Mouse (Mus musculus) embryonic facial prominence, embryonic 14.5 days (tissue): Measurements from ENCODE around the gene Fbln2. TPM values are rescaled to one million over a fixed set of nuclear protein-coding genes. Genes with fewer than 3 reads are reported as not detected.

Experiments used
- ATAC-seq: fragments of 200-750 bp; cut with Nextera tagmentation; 2 replicates; pipeline ENCODE4 v1.8.0; 2017; ENCODE audit warnings: low read depth, moderate number of reproducible peaks, moderate TSS enrichment
- DNase-seq: peaks from one replicate; pipeline ENCODE4 v3.0.0-alpha.2; 2015; ENCODE audit warnings: low spot score
- H3K27ac ChIP-seq: fragments of 300-500 bp; sonication (generic); replicated peaks from 2 replicates; pipeline ENCODE4 v1.5.1; 2014; ENCODE audit warnings: low read depth, mild to moderate bottlenecking, low read length, moderate library complexity
- H3K27me3 ChIP-seq: fragments of 300-500 bp; sonication (generic); replicated peaks from 2 replicates; pipeline ENCODE4 v1.6.1; 2014; ENCODE audit warnings: low read length; ENCODE audit not compliant: control insufficient read depth, insufficient read depth
- H3K36me3 ChIP-seq: fragments of 300-500 bp; sonication (generic); 2 replicates; pipeline ENCODE4 v1.6.1; 2014; ENCODE audit warnings: low read length, mixed read lengths; ENCODE audit not compliant: control insufficient read depth, insufficient read depth
- H3K4me1 ChIP-seq: fragments of 300-500 bp; sonication (generic); 2 replicates; pipeline ENCODE4 v1.6.1; 2014; ENCODE audit warnings: antibody characterized with exemption, low read length; ENCODE audit not compliant: control insufficient read depth, insufficient read depth
- H3K4me2 ChIP-seq: fragments of 300-500 bp; sonication (generic); 2 replicates; pipeline ENCODE4 v1.6.1; 2014; ENCODE audit warnings: low read depth, mild to moderate bottlenecking, low read length, moderate library complexity, mixed read lengths
- H3K4me3 ChIP-seq: fragments of 300-500 bp; sonication (generic); 2 replicates; pipeline ENCODE4 v1.5.1; 2014; ENCODE audit warnings: low read depth, mild to moderate bottlenecking, low read length
- H3K9ac ChIP-seq: fragments of 300-500 bp; sonication (generic); 2 replicates; pipeline ENCODE4 v1.6.1; 2014; ENCODE audit warnings: low read depth, mild to moderate bottlenecking, low read length, moderate library complexity, mixed read lengths
- H3K9me3 ChIP-seq: fragments of 300-500 bp; sonication (generic); 2 replicates; pipeline ENCODE4 v1.6.1; 2016; ENCODE audit warnings: low read length; ENCODE audit not compliant: control insufficient read depth
- WGBS: fragments of 180-500 bp; shearing (Covaris S2); extraction: QIAGEN DNeasy Blood & Tissue Kit; methylation state at CpG from one replicate; pipeline ENCODE4 v1.1.7; 2014; 5-methylcytosine and 5-hydroxymethylcytosine counted together
- polyA plus RNA-seq: library from polyadenylated mRNA; unstranded; fragments of >200 nt; fragmentation: Nextera tagmentation; extraction: Ambion mirVana; gene quantifications from 2 replicates; pipeline ENCODE4 v1.2.1, GENCODE M21; 2014

Gene Fbln2
- polyA plus RNA-seq, 1 experiment from 2014 or later, result 202 TPM

- Histone ChIP-seq H3K4me1 (peaks cover 33% of the 10 kb centered on the region), H3K9me3 (no peaks in the 10 kb centered on the region), H3K36me3 (no peaks in the 10 kb centered on the region), H3K4me2 (no peak overlapping the region), H3K27ac (peak overlapping the region; percentile 89), H3K9ac (no peak overlapping the region), H3K27me3 (no peaks in the 10 kb centered on the region), H3K4me3 (no peak overlapping the region)
- 20% methylated on average over 8 of the region's 8 CpGs for WGBS
- DNase-seq, result peak; percentile 94
- ATAC-seq, result peak; percentile 88
Observed at GRCm38 (mm10) chr6:91200429-91201188, 11.6 kb upstream of the Fbln2 start.

DNA sequence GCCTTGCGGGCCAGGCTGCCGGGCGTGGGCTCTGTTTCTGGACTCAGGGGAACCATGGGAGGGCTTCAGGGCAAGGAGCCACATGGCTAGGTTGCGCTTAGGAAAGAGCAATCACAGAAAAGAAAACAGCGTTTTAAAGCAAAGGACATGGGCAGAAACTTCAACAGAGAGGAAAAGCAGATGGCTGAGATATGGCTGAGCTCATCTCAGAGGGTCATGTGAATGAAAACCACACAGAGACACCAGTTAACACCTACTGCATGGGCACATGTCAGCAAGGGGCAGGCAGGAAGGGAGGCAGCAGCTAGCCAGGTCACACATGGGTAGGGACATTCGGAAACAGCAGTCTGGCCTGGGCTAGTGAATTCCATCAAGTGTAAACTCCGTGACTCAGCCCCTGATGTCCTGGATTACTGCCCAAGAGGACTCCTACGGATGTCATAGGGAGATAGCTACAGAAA lies 10.3 kb upstream of the Fbln2 start:
- no peaks in the 10 kb centered on the region for H3K36me3 ChIP-seq
- H3K27me3 ChIP-seq, result no peaks in the 10 kb centered on the region
- 61% methylated on average over 8 of the region's 8 CpGs for WGBS
- no peaks in the 10 kb centered on the region for H3K9me3 ChIP-seq
- ATAC-seq (no peak), DNase-seq (no peak)
- peaks cover 33% of the 10 kb centered on the region for H3K4me1 ChIP-seq
- no peak overlapping the region for H3K4me3 ChIP-seq
- no peak overlapping the region for H3K4me2 ChIP-seq
- H3K27ac ChIP-seq, result peak overlapping the region; percentile 89
- H3K9ac ChIP-seq, result no peak overlapping the region

DNA sequence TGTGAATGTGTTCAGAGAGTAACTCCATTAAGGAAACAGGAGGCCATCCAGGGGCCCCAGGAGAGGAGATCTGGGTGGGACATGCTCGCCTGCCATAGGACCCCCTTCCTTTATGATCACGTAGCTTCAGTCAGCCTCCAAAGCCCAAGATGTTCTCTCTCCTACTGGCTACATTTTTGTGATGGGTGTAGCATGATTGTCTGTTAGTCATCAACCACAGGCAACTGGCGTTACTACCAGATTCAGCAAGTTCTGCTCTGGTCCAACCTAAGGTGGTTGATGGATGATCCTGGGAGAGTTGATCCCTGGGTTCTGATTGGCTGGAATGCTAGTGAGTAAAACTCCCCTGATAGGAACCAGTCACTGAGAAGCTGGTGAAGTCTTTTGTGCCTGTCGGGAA lies 9.7 kb upstream of the Fbln2 start:
- 69% methylated on average over 4 of the region's 4 CpGs for WGBS
- 0 out of 2 replicates have a peak overlapping the region, but pooled peaks have one; percentile 89 for H3K27ac ChIP-seq
- no peak overlapping the region for H3K4me2 ChIP-seq
- ATAC-seq (no peak), DNase-seq (no peak)
- peaks cover 33% of the 10 kb centered on the region for H3K4me1 ChIP-seq
- no peaks in the 10 kb centered on the region for H3K36me3 ChIP-seq
- H3K9me3 ChIP-seq, result no peaks in the 10 kb centered on the region
- no peak overlapping the region for H3K9ac ChIP-seq
- H3K4me3 ChIP-seq, result no peak overlapping the region
- no peaks in the 10 kb centered on the region for H3K27me3 ChIP-seq

- 66% methylated on average over 3 of the region's 3 CpGs for WGBS
- ATAC-seq (no peak), DNase-seq (no peak)
- no peaks in the 10 kb centered on the region for H3K27me3 ChIP-seq
- H3K9me3 ChIP-seq, result no peaks in the 10 kb centered on the region
- H3K36me3 ChIP-seq, result no peaks in the 10 kb centered on the region
- H3K9ac ChIP-seq, result peak overlapping the region; percentile 22; the same call in 1 of the 2 replicates
- peak overlapping the region; percentile 19; the same call in 1 of the 2 replicates for H3K27ac ChIP-seq
- no peak overlapping the region for H3K4me3 ChIP-seq
- H3K4me1 ChIP-seq, result peaks cover 37% of the 10 kb centered on the region
- H3K4me2 ChIP-seq, result no peak overlapping the region
Observed at GRCm38 (mm10) chr6:91205346-91205745, 6.9 kb upstream of the Fbln2 start.

GRCm38 (mm10) chr6:91205791-91206190 lies 6.5 kb upstream of the Fbln2 start:
- ATAC-seq (no peak), DNase-seq (no peak)
- 0 out of 2 replicates have a peak overlapping the region, but pooled peaks have one; percentile 22 for H3K9ac ChIP-seq
- H3K27ac ChIP-seq, result no peak overlapping the region
- H3K4me3 ChIP-seq, result no peak overlapping the region
- H3K36me3 ChIP-seq, result no peaks in the 10 kb centered on the region
- H3K9me3 ChIP-seq, result no peaks in the 10 kb centered on the region
- no peaks in the 10 kb centered on the region for H3K27me3 ChIP-seq
- H3K4me1 ChIP-seq, result peaks cover 37% of the 10 kb centered on the region
- 90% methylated on average over 5 of the region's 5 CpGs for WGBS
- H3K4me2 ChIP-seq, result no peak overlapping the region

- Histone ChIP-seq H3K4me3 (no peak overlapping the region), H3K27ac (no peak overlapping the region), H3K4me2 (no peak overlapping the region), H3K4me1 (peaks cover 25% of the 10 kb centered on the region), H3K9ac (no peak overlapping the region), H3K9me3 (no peaks in the 10 kb centered on the region), H3K36me3 (no peaks in the 10 kb centered on the region), H3K27me3 (no peaks in the 10 kb centered on the region)
- ATAC-seq (no peak), DNase-seq (no peak)
- 52% methylated on average over 3 of the region's 3 CpGs for WGBS
Observed at GRCm38 (mm10) chr6:91207491-91207890, 4.8 kb upstream of the Fbln2 start.

GRCm38 (mm10) chr6:91209780-91210179 lies 2.5 kb upstream of the Fbln2 start:
- Histone ChIP-seq H3K27ac (peak overlapping the region; percentile 59), H3K4me1 (peaks cover 32% of the 10 kb centered on the region), H3K9me3 (no peaks in the 10 kb centered on the region), H3K36me3 (no peaks in the 10 kb centered on the region), H3K27me3 (no peaks in the 10 kb centered on the region), H3K4me2 (no peak overlapping the region), H3K4me3 (no peak overlapping the region), H3K9ac (no peak overlapping the region)
- ATAC-seq, result 0 out of 2 replicates have a peak, but pooled peaks have one; percentile 12
- WGBS, result 0% methylated on average over 2 of the region's 2 CpGs
- peak; percentile 43 for DNase-seq

DNA sequence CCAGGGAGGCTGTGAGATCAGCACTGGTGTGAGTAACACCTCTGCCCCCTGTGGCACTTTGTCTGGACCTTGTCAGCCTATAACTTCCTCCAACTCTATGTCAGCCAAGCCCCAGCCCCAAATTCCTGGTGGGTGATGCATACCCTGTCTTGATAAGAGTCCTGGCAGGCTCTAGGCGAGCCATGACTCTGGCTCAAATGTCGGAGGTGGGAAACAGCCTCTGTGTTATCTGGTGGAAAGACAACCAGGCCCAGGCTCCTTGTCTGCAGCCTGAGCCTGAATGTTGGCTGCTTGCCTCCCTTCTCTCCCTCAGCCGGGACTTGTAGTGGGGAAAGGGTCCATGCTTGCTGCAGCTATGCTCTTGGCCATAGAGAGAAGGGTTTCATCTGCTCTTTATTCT lies 1.4 kb upstream of the Fbln2 start:
- H3K27me3 ChIP-seq, result no peaks in the 10 kb centered on the region
- peaks cover 38% of the 10 kb centered on the region for H3K4me1 ChIP-seq
- H3K27ac ChIP-seq, result peak overlapping the region; percentile 59; the same call in 1 of the 2 replicates
- ATAC-seq (no peak), DNase-seq (peak; percentile 41)
- no peaks in the 10 kb centered on the region for H3K9me3 ChIP-seq
- WGBS, result 45% methylated on average over 3 of the region's 3 CpGs
- H3K4me2 ChIP-seq, result no peak overlapping the region
- no peak overlapping the region for H3K9ac ChIP-seq
- no peak overlapping the region for H3K4me3 ChIP-seq
- no peaks in the 10 kb centered on the region for H3K36me3 ChIP-seq

DNA sequence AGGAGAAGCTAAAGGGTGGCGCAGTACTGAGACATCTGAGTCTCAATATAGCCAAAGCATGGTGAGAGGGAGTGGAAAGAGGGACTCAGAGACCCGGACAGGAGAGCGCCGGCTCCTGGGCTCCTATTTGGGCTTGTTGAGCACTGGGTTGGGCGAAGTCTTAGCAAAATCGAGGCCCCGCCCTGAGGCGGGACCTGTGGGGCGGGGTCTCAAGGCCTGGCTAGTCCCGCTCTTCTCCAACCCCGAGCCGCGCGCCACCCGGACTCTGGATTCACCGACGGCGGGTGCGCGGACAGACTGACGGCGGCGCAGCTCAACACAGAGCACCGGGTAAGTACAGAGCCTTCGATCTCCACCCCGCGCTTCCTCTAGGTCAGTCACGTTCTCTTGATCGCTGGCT lies 316 bp downstream of the Fbln2 start:
- H3K4me2 ChIP-seq, result peak overlapping the region; percentile 81
- 0% methylated on average over 20 of the region's 29 CpGs for WGBS
- H3K4me1 ChIP-seq, result peaks cover 48% of the 10 kb centered on the region
- peak overlapping the region; percentile 75 for H3K9ac ChIP-seq
- H3K9me3 ChIP-seq, result no peaks in the 10 kb centered on the region
- DNase-seq, result peak; percentile 94
- peak overlapping the region; percentile 74 for H3K27ac ChIP-seq
- peak overlapping the region; percentile 61 for H3K4me3 ChIP-seq
- H3K27me3 ChIP-seq, result no peaks in the 10 kb centered on the region
- ATAC-seq, result peak; percentile 87
- no peaks in the 10 kb centered on the region for H3K36me3 ChIP-seq
